Mouse (Mus musculus) hindbrain, embryonic 14.5 days (tissue): Measurements from ENCODE around the gene Il1f10. TPM values are rescaled to one million over a fixed set of nuclear protein-coding genes. Genes with fewer than 3 reads are reported as not detected.

ENCODE experiments used
- ATAC-seq: fragments of 200-750 bp; cut with Nextera tagmentation; 2 replicates; pipeline ENCODE4 v1.8.0; 2017; ENCODE audit warnings: moderate number of reproducible peaks, mild to moderate bottlenecking, moderate TSS enrichment, moderate library complexity; ENCODE audit not compliant: low FRiP score
- DNase-seq: peaks from one replicate; pipeline ENCODE4 v3.0.0-alpha.2; 2015; ENCODE audit warnings: low spot score
- H3K27ac ChIP-seq: fragments of 300-500 bp; sonication (generic); 2 replicates; pipeline ENCODE4 v1.5.1; 2014; ENCODE audit warnings: mild to moderate bottlenecking, moderate library complexity
- H3K27me3 ChIP-seq: fragments of 300-500 bp; sonication (generic); 2 replicates; pipeline ENCODE4 v1.6.1; 2014; ENCODE audit warnings: mild to moderate bottlenecking, low read length, mixed read lengths; ENCODE audit not compliant: control insufficient read depth, insufficient read depth
- H3K36me3 ChIP-seq: fragments of 300-500 bp; sonication (generic); replicated peaks from 2 replicates; pipeline ENCODE4 v1.6.1; 2014; ENCODE audit not compliant: control insufficient read depth, insufficient read depth
- H3K4me1 ChIP-seq: fragments of 300-500 bp; sonication (generic); replicated peaks from 2 replicates; pipeline ENCODE4 v1.6.1; 2014; ENCODE audit warnings: antibody characterized with exemption, low read length, mixed read lengths; ENCODE audit not compliant: control insufficient read depth, insufficient read depth
- H3K4me2 ChIP-seq: fragments of 300-500 bp; sonication (generic); replicated peaks from 2 replicates; pipeline ENCODE4 v1.6.1; 2014; ENCODE audit warnings: mild to moderate bottlenecking, moderate library complexity
- H3K4me3 ChIP-seq: fragments of 300-500 bp; sonication (generic); replicated peaks from 2 replicates; pipeline ENCODE4 v1.5.1; 2014; ENCODE audit warnings: mild to moderate bottlenecking, low read length
- H3K9ac ChIP-seq: fragments of 300-500 bp; sonication (generic); 2 replicates; pipeline ENCODE4 v1.6.1; 2014
- H3K9me3 ChIP-seq: fragments of 300-500 bp; sonication (generic); 2 replicates; pipeline ENCODE4 v1.6.1; 2016; ENCODE audit warnings: low read length; ENCODE audit not compliant: control insufficient read depth
- WGBS: fragments of 180-500 bp; shearing (Covaris S2); extraction: QIAGEN DNeasy Blood & Tissue Kit; methylation state at CpG from one replicate; pipeline ENCODE4 v1.1.7; 2014; 5-methylcytosine and 5-hydroxymethylcytosine counted together
- polyA plus RNA-seq: library from polyadenylated mRNA; unstranded; fragments of >200 nt; fragmentation: Nextera tagmentation; extraction: Ambion mirVana; gene quantifications from 2 replicates; pipeline ENCODE4 v1.2.1, GENCODE M21; 2014

Gene Il1f10
- polyA plus RNA-seq, 1 experiment from 2014 or later, result not detected

GRCm38 (mm10) chr2:24317919-24318598, 27.1 kb downstream of the Il1f10 start:
- H3K9ac ChIP-seq, result no peak overlapping the region
- no peaks in the 10 kb centered on the region for H3K27me3 ChIP-seq
- no peaks in the 10 kb centered on the region for H3K9me3 ChIP-seq
- no peak overlapping the region for H3K4me2 ChIP-seq
- WGBS, result 89% methylated on average over 4 of the region's 4 CpGs
- no peaks in the 10 kb centered on the region for H3K36me3 ChIP-seq
- ATAC-seq, result no peak
- H3K27ac ChIP-seq, result no peak overlapping the region
- no peak for DNase-seq
- H3K4me3 ChIP-seq, result no peak overlapping the region
- H3K4me1 ChIP-seq, result no peaks in the 10 kb centered on the region

- no peak overlapping the region for H3K4me3 ChIP-seq
- WGBS, result 74% methylated on average over 3 of the region's 3 CpGs
- H3K9me3 ChIP-seq, result no peaks in the 10 kb centered on the region
- no peaks in the 10 kb centered on the region for H3K27me3 ChIP-seq
- H3K4me2 ChIP-seq, result no peak overlapping the region
- H3K27ac ChIP-seq, result no peak overlapping the region
- DNase-seq (no peak), ATAC-seq (no peak)
- H3K9ac ChIP-seq, result no peak overlapping the region
- no peaks in the 10 kb centered on the region for H3K4me1 ChIP-seq
- no peaks in the 10 kb centered on the region for H3K36me3 ChIP-seq
These were observed 44.3 kb downstream of the Il1f10 start for GRCm38 (mm10) chr2:24335333-24335732.

- Histone ChIP-seq H3K9ac (no peak within 1 kb of the TSS), H3K36me3 (no peaks in the 10 kb centered on the region), H3K27me3 (no peaks in the 10 kb centered on the region), H3K9me3 (no peaks in the 10 kb centered on the region), H3K4me1 (no peaks in the 10 kb centered on the region), H3K4me2 (no peak within 1 kb of the TSS), H3K4me3 (no peak within 1 kb of the TSS), H3K27ac (no peak within 1 kb of the TSS)
- ATAC-seq (no peak), DNase-seq (no peak)
- 85% methylated on average over 2 of the region's 2 CpGs for WGBS
These were observed 45.5 kb downstream of the Il1f10 start, which contains the start of gene Il1rn for GRCm38 (mm10) chr2:24336545-24336944. Gene Il1rn (plus strand): TSS chr2:24336853.

- DNase-seq (no peak), ATAC-seq (no peak)
- Histone ChIP-seq H3K36me3 (no peaks in the 10 kb centered on the region), H3K27me3 (no peaks in the 10 kb centered on the region), H3K4me2 (no peak overlapping the region), H3K4me3 (no peak overlapping the region), H3K4me1 (no peaks in the 10 kb centered on the region), H3K9me3 (no peaks in the 10 kb centered on the region), H3K27ac (no peak overlapping the region), H3K9ac (no peak overlapping the region)
- WGBS, result 76% methylated on average over 3 of the region's 3 CpGs
These were observed 50.4 kb downstream of the Il1f10 start for GRCm38 (mm10) chr2:24341395-24341885.

Other genes starting within 250 kb of the Il1f10 start
- gene Hnmt, start 241.8 kb upstream of the Il1f10 start, polyA plus RNA-seq, result 12.4 and 13.9 TPM in 2 replicates
- not detected in 2 replicates for gene Tbpl2, start 194.6 kb upstream of the Il1f10 start, polyA plus RNA-seq
- gene Il1f8, start 138.0 kb upstream of the Il1f10 start, polyA plus RNA-seq, result not detected in 2 replicates
- gene Il1f9, start 104.7 kb upstream of the Il1f10 start, polyA plus RNA-seq, result not detected in 2 replicates
- not detected in 2 replicates for gene Il1f6, start 75.8 kb upstream of the Il1f10 start, polyA plus RNA-seq
- not detected in 2 replicates for gene Il1f5, start 14.2 kb upstream of the Il1f10 start, polyA plus RNA-seq
- not detected in 2 replicates for gene Il1rn, start 45.7 kb downstream of the Il1f10 start, polyA plus RNA-seq
- 0.44 and 1.4 TPM in 2 replicates for gene Psd4, start 76.4 kb downstream of the Il1f10 start, polyA plus RNA-seq
- gene Pax8, start 184.4 kb downstream of the Il1f10 start, polyA plus RNA-seq, result 24.5 and 33.0 TPM in 2 replicates